ENCODE assay signal across 26 mouse cellular contexts in genomic region chr3:58680943-58681637, GRCm38 (mm10). TPM values are rescaled to one million over a fixed set of nuclear protein-coding genes. Genes with fewer than 3 reads are reported as not detected.
DNase-seq lines count a peak whose midpoint lies in the region; ATAC-seq lines count a peak whose summit lies in the region.
"Had no signal": no experiment of that assay in that cellular context is flagged by ENCODE, and none has a peak within 500 bp of the region (broad histone marks: within the 10 kb centered on the region; RNA-seq: fewer than 3 reads in every experiment).

No protein-coding gene starts in this region.

- H3K9me3 ChIP-seq in embryonic facial prominence, embryonic 14.5 days (ENCODE audit: control insufficient read depth, low read length), result no peaks in the 10 kb centered on the region
- H3K9me3 ChIP-seq in embryonic facial prominence, embryonic 10.5 days, result no peaks in the 10 kb centered on the region
- no peaks in the 10 kb centered on the region for H3K9me3 ChIP-seq in kidney, embryonic 16.5 days (ENCODE audit: low read length)
- H3K9me3 ChIP-seq in liver, embryonic 15.5 days (replicated peaks), result no peaks in the 10 kb centered on the region
- H3K9me3 ChIP-seq: embryonic facial prominence, embryonic 15.5 days; hindbrain, embryonic 13.5 days; midbrain, embryonic 10.5 days had no signal

- H3K27me3 ChIP-seq in embryonic facial prominence, embryonic 14.5 days (replicated peaks; ENCODE audit: control insufficient read depth, insufficient read depth, low read length), result no peaks in the 10 kb centered on the region
- H3K27me3 ChIP-seq in embryonic facial prominence, embryonic 10.5 days (replicated peaks; ENCODE audit: low read depth, poor library complexity, severe bottlenecking), result no peaks in the 10 kb centered on the region
- H3K27me3 ChIP-seq in kidney, embryonic 16.5 days (ENCODE audit: insufficient read depth, low read length), result no peaks in the 10 kb centered on the region
- H3K27me3 ChIP-seq in liver, embryonic 15.5 days, result no peaks in the 10 kb centered on the region
- H3K27me3 ChIP-seq: embryonic facial prominence, embryonic 15.5 days; hindbrain, embryonic 13.5 days; Patski had no signal

- no peak overlapping the region for H3K4me3 ChIP-seq in embryonic facial prominence, embryonic 14.5 days (ENCODE audit: low read depth, low read length)
- no peak overlapping the region for H3K4me3 ChIP-seq in embryonic facial prominence, embryonic 10.5 days
- no peak overlapping the region for H3K4me3 ChIP-seq in kidney, embryonic 16.5 days (ENCODE audit: low read length)
- H3K4me3 ChIP-seq in liver, embryonic 15.5 days (replicated peaks), result no peak overlapping the region; the same call in 1 of the 2 replicates
- H3K4me3 ChIP-seq: embryonic facial prominence, embryonic 15.5 days; hindbrain, embryonic 13.5 days; midbrain, embryonic 10.5 days had no signal

- 0 out of 2 replicates have a peak overlapping the region, but pooled peaks have one; percentile 23 for H3K27ac ChIP-seq in embryonic facial prominence, embryonic 14.5 days (replicated peaks; ENCODE audit: low read depth, low read length)
- no peak overlapping the region for H3K27ac ChIP-seq in embryonic facial prominence, embryonic 10.5 days (replicated peaks)
- peak overlapping the region; percentile 44; the same call in 1 of the 2 replicates for H3K27ac ChIP-seq in kidney, embryonic 16.5 days (ENCODE audit: low read length)
- H3K27ac ChIP-seq in liver, embryonic 15.5 days (replicated peaks), result peak overlapping the region; percentile 65; the same call in 1 of the 2 replicates
- H3K27ac ChIP-seq: embryonic facial prominence, embryonic 15.5 days; hindbrain, embryonic 13.5 days; macrophage; midbrain, embryonic 10.5 days had no signal

- no peaks in the 10 kb centered on the region for H3K36me3 ChIP-seq in embryonic facial prominence, embryonic 14.5 days (ENCODE audit: control insufficient read depth, insufficient read depth, low read length)
- 0 out of 2 replicates have a peak, but pooled peaks cover 2% of the 10 kb centered on the region for H3K36me3 ChIP-seq in embryonic facial prominence, embryonic 10.5 days (replicated peaks)
- H3K36me3 ChIP-seq in kidney, embryonic 16.5 days (ENCODE audit: insufficient read depth, low read length), result peaks cover under 1% of the 10 kb centered on the region; the same call in 1 of the 2 replicates
- H3K36me3 ChIP-seq in liver, embryonic 15.5 days (replicated peaks), result peaks cover under 1% of the 10 kb centered on the region; the same call in 1 of the 2 replicates
- H3K36me3 ChIP-seq: embryonic facial prominence, embryonic 15.5 days; midbrain, embryonic 10.5 days had no signal

- no peak overlapping the region for H3K9ac ChIP-seq in embryonic facial prominence, embryonic 14.5 days (ENCODE audit: low read depth, low read length)
- H3K9ac ChIP-seq in kidney, embryonic 16.5 days (replicated peaks; ENCODE audit: low read length), result no peak overlapping the region
- no peak overlapping the region for H3K9ac ChIP-seq in liver, embryonic 15.5 days
- H3K9ac ChIP-seq: embryonic facial prominence, embryonic 15.5 days; hindbrain, embryonic 13.5 days; lung, embryonic 14.5 days had no signal

- WGBS in embryonic facial prominence, embryonic 14.5 days, result 82% methylated on average over 7 of the region's 7 CpGs
- WGBS in embryonic facial prominence, embryonic 10.5 days, result 85% methylated on average over 7 of the region's 7 CpGs
- WGBS in kidney, embryonic 16.5 days, result 63% methylated on average over 7 of the region's 7 CpGs
- 63% methylated on average over 7 of the region's 7 CpGs for WGBS in liver, embryonic 15.5 days (ENCODE audit: insufficient replicate concordance)

- H3K4me1 ChIP-seq in embryonic facial prominence, embryonic 14.5 days (ENCODE audit: control insufficient read depth, insufficient read depth, low read length), result peaks cover 22% of the 10 kb centered on the region; the same call in 1 of the 2 replicates
- peaks cover 30% of the 10 kb centered on the region for H3K4me1 ChIP-seq in embryonic facial prominence, embryonic 10.5 days
- peaks cover 43% of the 10 kb centered on the region for H3K4me1 ChIP-seq in kidney, embryonic 16.5 days (ENCODE audit: insufficient read depth, low read length)
- peaks cover 23% of the 10 kb centered on the region for H3K4me1 ChIP-seq in liver, embryonic 15.5 days (replicated peaks)

- H3K4me2 ChIP-seq in embryonic facial prominence, embryonic 14.5 days (ENCODE audit: low read depth, low read length), result no peak overlapping the region
- H3K4me2 ChIP-seq in kidney, embryonic 16.5 days (replicated peaks; ENCODE audit: low read depth, low read length), result 0 out of 2 replicates have a peak overlapping the region, but pooled peaks have one; percentile 1
- H3K4me2 ChIP-seq in liver, embryonic 15.5 days, result peak overlapping the region; percentile 31
- H3K4me2 ChIP-seq: embryonic facial prominence, embryonic 15.5 days; heart, embryonic 11.5 days; hindbrain, embryonic 13.5 days; lung, embryonic 14.5 days had no signal

- no peak for DNase-seq in embryonic facial prominence, embryonic 14.5 days (ENCODE audit: low spot score)
- no peak for DNase-seq in embryonic facial prominence, embryonic 10.5 days (ENCODE audit: low spot score)
- no peak for DNase-seq in kidney, postnatal 36 days
- DNase-seq in adrenal gland, adult 18-20 months (ENCODE audit: low spot score in 2 of 2), result no peak
- DNase-seq in left cerebral cortex, adult 18-20 months (ENCODE audit: low spot score in 2 of 2), result no peak
- DNase-seq in layer of hippocampus, adult 11-12 months (ENCODE audit: low spot score), result no peak
- DNase-seq: adrenal gland, postnatal 10 days; cerebellum, postnatal 14 days; heart, postnatal 14 days; layer of hippocampus, adult 9-11 months; lung, embryonic 14.5 days; right cerebral cortex, postnatal 14 days had no signal

- ATAC-seq in embryonic facial prominence, embryonic 14.5 days (ENCODE audit: low read depth), result no peak
- peak; percentile 52; the same call in 1 of the 2 replicates for ATAC-seq in kidney, embryonic 16.5 days (ENCODE audit: low FRiP score, low TSS enrichment)
- peak; percentile 53 for ATAC-seq in liver, embryonic 15.5 days (ENCODE audit: insufficient read depth)
- ATAC-seq: forebrain, embryonic 16.5 days; inflammation-experienced regulatory T-cells, adult 6 months had no signal

RNA-seq across cellular contexts. Expression of gene Siah2, which starts 11.1 kb away (rescaled TPM):
- 7.8 and 9.0 TPM in 2 replicates for polyA plus RNA-seq in embryonic facial prominence, embryonic 14.5 days (2014; fragmentation: Nextera tagmentation; extraction: Ambion mirVana)
- polyA plus RNA-seq in embryonic facial prominence, embryonic 10.5 days (2016; fragmentation: Nextera tagmentation; extraction: Ambion mirVana), result 2.1 and 2.7 TPM in 2 replicates
- polyA plus RNA-seq in kidney, embryonic 16.5 days (2015; fragmentation: Nextera tagmentation; extraction: Ambion mirVana), result 3.7 and 3.9 TPM in 2 replicates
- polyA plus RNA-seq in liver, embryonic 15.5 days (2015; fragmentation: Nextera tagmentation; extraction: Ambion mirVana), result 3.0 and 4.2 TPM in 2 replicates
- 10 to 100 TPM; 19.8 to 29.9 TPM for total RNA-seq in adrenal gland, adult 18-20 months (2021)
- 10 to 100 TPM; 21.4 to 22.4 TPM for total RNA-seq in left cerebral cortex, adult 18-20 months (2021)

RNA-seq across cellular contexts. Expression of gene Erich6, which starts 44.1 kb away (rescaled TPM):
- polyA plus RNA-seq in embryonic facial prominence, embryonic 14.5 days (2014; fragmentation: Nextera tagmentation; extraction: Ambion mirVana), result 0.07 and 0.09 TPM in 2 replicates
- not detected in 2 replicates for polyA plus RNA-seq in embryonic facial prominence, embryonic 10.5 days (2016; fragmentation: Nextera tagmentation; extraction: Ambion mirVana)
- not detected in 2 replicates for polyA plus RNA-seq in kidney, embryonic 16.5 days (2015; fragmentation: Nextera tagmentation; extraction: Ambion mirVana)
- polyA plus RNA-seq in liver, embryonic 15.5 days (2015; fragmentation: Nextera tagmentation; extraction: Ambion mirVana), result not detected in 2 replicates
- under 1 TPM in 1 of 2 experiments, not detected in 1; 0.48 TPM for total RNA-seq in adrenal gland, adult 18-20 months (2021)
- total RNA-seq in left cerebral cortex, adult 18-20 months (2021), result 1 to 10 TPM in 1 of 2 experiments, under 1 TPM in 1; 0.95 to 1.3 TPM
- total RNA-seq: ES-E14; neutrophil, adult 5-6 weeks had no signal
- polyA plus RNA-seq: embryonic facial prominence, embryonic 15.5 days; forebrain, embryonic 16.5 days; inflammation-experienced regulatory T-cells, adult 6 months; lung, embryonic 14.5 days; macrophage; spleen, adult 2 months; stomach, embryonic 14.5 days had no signal
